Mouse (Mus musculus): ENCODE results near the gene Mkrn2.

DNA sequence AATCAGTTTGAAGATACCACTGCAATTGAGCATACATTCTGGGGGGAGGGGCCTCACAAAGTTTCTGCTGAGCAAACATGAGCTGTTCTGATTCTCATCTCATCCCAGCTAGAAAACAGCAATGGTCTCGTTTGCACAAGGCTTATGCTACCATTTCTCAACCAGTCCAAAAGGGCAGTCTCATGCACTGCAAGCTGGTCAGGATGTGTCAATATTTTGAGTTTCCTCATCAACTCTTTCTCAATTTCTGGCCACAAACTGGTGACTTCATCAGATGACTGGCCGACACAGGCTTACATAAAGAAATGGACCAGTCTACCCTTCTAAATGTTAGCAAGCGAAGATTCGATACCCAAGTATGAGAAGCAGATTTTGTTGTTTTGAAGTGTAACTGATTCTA, 64.9 kb downstream of the Mkrn2 start:
- TF ChIP-seq CTCF (IDR thresholded peaks at IDR 0.05; ENCODE audit: borderline replicate concordance, control insufficient read depth, extremely low read depth, insufficient read depth, low read length, poor library complexity) (no peak), POLR2A (IDR thresholded peaks at IDR 0.05; ENCODE audit: control insufficient read depth, extremely low read depth, insufficient read depth, low read length, poor library complexity) (no peak)

Measured in thymus, adult 2 months (tissue).